Mouse (Mus musculus) T-helper 1 cell (primary cell): ENCODE measurements at regions not wholly inside any gene's neighbourhood (a gene's known extent, or its start where the extent isn't known, plus 50 kb on each side); places are given as distances from the start of the nearest gene placed in this dataset.

Source experiments
- in situ Hi-C: fragments of 300-600 bp; cut with MboI, MseI; formaldehyde crosslinking; loops from one replicate; pipeline ENCODE4 v1.15.1; 2025; ENCODE audit warnings: high pct_unique_total_duplicates

GRCm38 (mm10) chr12:32273474-32273873 is 65.0 kb upstream of the Pik3cg start:
- in situ Hi-C loops, result no loop called here

- in situ Hi-C loops, result no loop called here
Observed at GRCm38 (mm10) chr12:32279861-32280260, 71.4 kb upstream of the Pik3cg start.

GRCm38 (mm10) chr12:32280309-32280708 is 71.8 kb upstream of the Pik3cg start:
- in situ Hi-C loops, result no loop called here

GRCm38 (mm10) chr12:32282371-32283163 is 74.1 kb upstream of the Pik3cg start:
- in situ Hi-C loops, result no loop called here

GRCm38 (mm10) chr12:32285039-32285438 is 76.6 kb upstream of the Pik3cg start:
- in situ Hi-C loops, result no loop called here

- in situ Hi-C loops, result no loop called here
Observed at GRCm38 (mm10) chr12:32286652-32287051, 78.2 kb upstream of the Pik3cg start.

- in situ Hi-C loops, result loop anchor here (5.0 kb wide), 2 partner anchors 56 to 91 kb away; no protein-coding TSS in a partner anchor
Observed at GRCm38 (mm10) chr12:32291145-32291544, 82.7 kb upstream of the Pik3cg start.

- in situ Hi-C loops, result loop anchor here (5.0 kb wide), 2 partner anchors 55 to 90 kb away; no protein-coding TSS in a partner anchor
Observed at GRCm38 (mm10) chr12:32291962-32292748, 83.7 kb upstream of the Pik3cg start.

- in situ Hi-C loops, result loop anchor here (5.0 kb wide), 2 partner anchors 55 to 90 kb away; no protein-coding TSS in a partner anchor
Observed at GRCm38 (mm10) chr12:32292749-32293128, 84.3 kb upstream of the Pik3cg start.

GRCm38 (mm10) chr12:32297431-32297830 is 81.1 kb upstream of the Ccdc71l start:
- in situ Hi-C loops, result no loop called here

GRCm38 (mm10) chr12:32299714-32300113 is 78.8 kb upstream of the Ccdc71l start:
- in situ Hi-C loops, result no loop called here

- in situ Hi-C loops, result no loop called here
Observed at GRCm38 (mm10) chr12:32305736-32306135, 72.8 kb upstream of the Ccdc71l start.

- in situ Hi-C loops, result no loop called here
Observed at GRCm38 (mm10) chr12:32306326-32306725, 72.2 kb upstream of the Ccdc71l start.

- in situ Hi-C loops, result no loop called here
Observed at GRCm38 (mm10) chr12:32307280-32308006, 71.1 kb upstream of the Ccdc71l start.

GRCm38 (mm10) chr12:32315099-32315783 is 63.3 kb upstream of the Ccdc71l start:
- in situ Hi-C loops, result no loop called here
